Mouse (Mus musculus): ENCODE measurements around the gene Ddit4.
A peak's percentile ranks its signal among the peaks of the same experiment; 100 is the strongest.
"Not testable (repeated sequence)": the region's sequence is repeated elsewhere in the genome, so short reads cannot be mapped to it uniquely, and the experiment has no call there.

Ddit4 gene

GRCm38 (mm10) chr10:59951211-59952151, at the start of gene Ddit4:
Ddit4 (minus strand) TSS chr10:59951834.
- peak; percentile 99 for DNase-seq (ENCODE audit: low read depth, low spot score)

- no peak for DNase-seq (ENCODE audit: low read depth, low spot score)
Observed at GRCm38 (mm10) chr10:59999057-59999456, 47.4 kb upstream of the Ddit4 start.

- DNase-seq (ENCODE audit: low read depth, low spot score): peak; percentile 78
Observed at GRCm38 (mm10) chr10:59997591-59997990, 46.0 kb upstream of the Ddit4 start.

GRCm38 (mm10) chr10:59995889-59996288, 44.3 kb upstream of the Ddit4 start:
- DNase-seq (ENCODE audit: low read depth, low spot score): no peak

- DNase-seq (ENCODE audit: low read depth, low spot score): not testable (repeated sequence)
Observed at GRCm38 (mm10) chr10:59993813-59994212, 42.2 kb upstream of the Ddit4 start.

GRCm38 (mm10) chr10:59992024-59992423, 40.4 kb upstream of the Ddit4 start:
- DNase-seq (ENCODE audit: low read depth, low spot score): no peak

- DNase-seq (ENCODE audit: low read depth, low spot score): no peak
Observed at GRCm38 (mm10) chr10:59991262-59991880, 39.7 kb upstream of the Ddit4 start.

GRCm38 (mm10) chr10:59990393-59990792, 38.8 kb upstream of the Ddit4 start:
- DNase-seq (ENCODE audit: low read depth, low spot score): no peak

- DNase-seq (ENCODE audit: low read depth, low spot score): no peak
Observed at GRCm38 (mm10) chr10:59988036-59988435, 36.4 kb upstream of the Ddit4 start.

- DNase-seq (ENCODE audit: low read depth, low spot score): no peak
Observed at GRCm38 (mm10) chr10:59982379-59982873, 30.8 kb upstream of the Ddit4 start.

- no peak for DNase-seq (ENCODE audit: low read depth, low spot score)
Observed at GRCm38 (mm10) chr10:59981792-59982191, 30.2 kb upstream of the Ddit4 start.

- DNase-seq (ENCODE audit: low read depth, low spot score): no peak
Observed at GRCm38 (mm10) chr10:59981336-59981735, 29.7 kb upstream of the Ddit4 start.

GRCm38 (mm10) chr10:59980815-59981244, 29.2 kb upstream of the Ddit4 start:
- no peak for DNase-seq (ENCODE audit: low read depth, low spot score)

- no peak for DNase-seq (ENCODE audit: low read depth, low spot score)
Observed at GRCm38 (mm10) chr10:59978873-59979743, 27.5 kb upstream of the Ddit4 start.

GRCm38 (mm10) chr10:59978401-59978800, 26.8 kb upstream of the Ddit4 start:
- no peak for DNase-seq (ENCODE audit: low read depth, low spot score)

GRCm38 (mm10) chr10:59977715-59978343, 26.2 kb upstream of the Ddit4 start:
- DNase-seq (ENCODE audit: low read depth, low spot score): no peak

- no peak for DNase-seq (ENCODE audit: low read depth, low spot score)
Observed at GRCm38 (mm10) chr10:59977141-59977540, 25.5 kb upstream of the Ddit4 start.

- no peak for DNase-seq (ENCODE audit: low read depth, low spot score)
Observed at GRCm38 (mm10) chr10:59974786-59975185, 23.2 kb upstream of the Ddit4 start.

- no peak for DNase-seq (ENCODE audit: low read depth, low spot score)
Observed at GRCm38 (mm10) chr10:59974191-59974664, 22.6 kb upstream of the Ddit4 start.

GRCm38 (mm10) chr10:59973400-59973799, 21.8 kb upstream of the Ddit4 start:
- DNase-seq (ENCODE audit: low read depth, low spot score): no peak

GRCm38 (mm10) chr10:59972999-59973398, 21.4 kb upstream of the Ddit4 start:
- no peak for DNase-seq (ENCODE audit: low read depth, low spot score)

Measured in mesoderm, embryonic 11.5 days (tissue).